Mouse (Mus musculus): ENCODE data around the gene Susd2.

DNA sequence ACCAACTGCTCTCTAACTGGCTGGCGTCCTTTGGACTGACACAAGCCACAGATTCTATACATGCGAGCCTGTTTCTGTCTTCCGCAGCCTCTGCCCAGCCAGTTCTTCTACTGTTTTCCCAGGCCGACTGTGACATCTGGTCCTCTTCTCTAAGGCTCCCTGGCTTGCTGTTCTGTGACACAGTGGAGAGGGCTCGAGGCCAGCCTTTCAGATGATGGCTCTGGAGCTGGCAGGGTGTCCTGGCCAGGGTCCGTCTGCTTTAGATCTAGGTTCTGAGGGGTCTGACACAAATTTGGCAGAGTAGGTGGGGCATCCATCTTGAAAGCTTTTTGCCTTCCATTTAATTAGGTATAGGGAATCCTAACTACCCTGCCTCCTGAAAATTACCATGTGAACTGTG, 17.6 kb upstream of the Susd2 start:
- TF ChIP-seq CTCF (IDR thresholded peaks at IDR 0.05; ENCODE audit: low read depth): no peak
- TF ChIP-seq EP300 (IDR thresholded peaks at IDR 0.05; ENCODE audit: low read depth): no peak

Measured in liver, embryonic 14.5 days (tissue).